Mouse (Mus musculus) neural tube, embryonic 14.5 days (tissue): ENCODE results near the gene Hddc2. TPM values are rescaled to one million over a fixed set of nuclear protein-coding genes. Genes with fewer than 3 reads are reported as not detected.
A peak's percentile ranks its signal among the peaks of the same experiment; 100 is the strongest.

Experiments used
- ATAC-seq: fragments of 200-750 bp; cut with Nextera tagmentation; 2 replicates; pipeline ENCODE4 v1.8.0; 2017; ENCODE audit warnings: low read depth, mild to moderate bottlenecking, moderate TSS enrichment, moderate library complexity
- H3K27ac ChIP-seq: fragments of 300-500 bp; sonication (generic); 2 replicates; pipeline ENCODE4 v1.5.1; 2014; ENCODE audit warnings: low read depth, mild to moderate bottlenecking, control low read depth, low read length, moderate library complexity, mixed read lengths
- H3K27me3 ChIP-seq: fragments of 300-500 bp; sonication (generic); 2 replicates; pipeline ENCODE4 v1.6.1; 2014; ENCODE audit warnings: low read length; ENCODE audit not compliant: control insufficient read depth, insufficient read depth
- H3K36me3 ChIP-seq: fragments of 300-500 bp; sonication (generic); 2 replicates; pipeline ENCODE4 v1.6.1; 2014; ENCODE audit warnings: low read length, mixed read lengths; ENCODE audit not compliant: control insufficient read depth, insufficient read depth
- H3K4me1 ChIP-seq: fragments of 300-500 bp; sonication (generic); 2 replicates; pipeline ENCODE4 v1.6.1; 2014; ENCODE audit warnings: low read length; ENCODE audit not compliant: control insufficient read depth, insufficient read depth
- H3K4me2 ChIP-seq: fragments of 300-500 bp; sonication (generic); 2 replicates; pipeline ENCODE4 v1.6.1; 2014; ENCODE audit warnings: mild to moderate bottlenecking, low read depth, low read length, control low read depth
- H3K4me3 ChIP-seq: fragments of 300-500 bp; sonication (generic); 2 replicates; pipeline ENCODE4 v1.5.1; 2014; ENCODE audit warnings: low read depth, low read length, control low read depth, mixed read lengths
- H3K9ac ChIP-seq: fragments of 300-500 bp; sonication (generic); replicated peaks from 2 replicates; pipeline ENCODE4 v1.6.1; 2014; ENCODE audit warnings: low read depth, mild to moderate bottlenecking, control low read depth, low read length, mixed read lengths
- H3K9me3 ChIP-seq: fragments of 300-500 bp; sonication (generic); 2 replicates; pipeline ENCODE4 v1.6.1; 2016; ENCODE audit warnings: low read length; ENCODE audit not compliant: control insufficient read depth
- WGBS: fragments of 180-500 bp; shearing (Covaris S2); extraction: QIAGEN DNeasy Blood & Tissue Kit; methylation state at CpG from one replicate; pipeline ENCODE4 v1.1.7; 2014; 5-methylcytosine and 5-hydroxymethylcytosine counted together
- polyA plus RNA-seq: library from polyadenylated mRNA; unstranded; fragments of >200 nt; fragmentation: Nextera tagmentation; extraction: Ambion mirVana; gene quantifications from 2 replicates; pipeline ENCODE4 v1.2.1, GENCODE M21; 2014

Hddc2 gene
- polyA plus RNA-seq, 1 experiment from 2014 or later = 67.4 TPM

GRCm38 (mm10) chr10:31298921-31299574 is 14.1 kb upstream of the Hddc2 start:
- H3K9ac ChIP-seq = no peak overlapping the region
- H3K27ac ChIP-seq = no peak overlapping the region
- no peak overlapping the region for H3K4me2 ChIP-seq
- no peaks in the 10 kb centered on the region for H3K4me1 ChIP-seq
- WGBS = 43% methylated on average over 6 of the region's 6 CpGs
- peak; percentile 75; the same call in 1 of the 2 replicates for ATAC-seq
- H3K9me3 ChIP-seq = no peaks in the 10 kb centered on the region
- H3K4me3 ChIP-seq = no peak overlapping the region
- H3K27me3 ChIP-seq = no peaks in the 10 kb centered on the region
- no peaks in the 10 kb centered on the region for H3K36me3 ChIP-seq

- 86% methylated on average over 1 of the region's 1 CpGs for WGBS
- H3K4me3 ChIP-seq = no peak overlapping the region
- no peaks in the 10 kb centered on the region for H3K4me1 ChIP-seq
- no peak overlapping the region for H3K27ac ChIP-seq
- no peak overlapping the region for H3K9ac ChIP-seq
- no peaks in the 10 kb centered on the region for H3K9me3 ChIP-seq
- ATAC-seq = no peak
- no peaks in the 10 kb centered on the region for H3K27me3 ChIP-seq
- H3K4me2 ChIP-seq = no peak overlapping the region
- no peaks in the 10 kb centered on the region for H3K36me3 ChIP-seq
Measured at GRCm38 (mm10) chr10:31300292-31300691, 12.9 kb upstream of the Hddc2 start.

- Histone ChIP-seq H3K27ac (no peak overlapping the region), H3K4me3 (no peak overlapping the region), H3K36me3 (no peaks in the 10 kb centered on the region), H3K4me1 (no peaks in the 10 kb centered on the region), H3K9me3 (no peaks in the 10 kb centered on the region), H3K4me2 (no peak overlapping the region), H3K9ac (no peak overlapping the region), H3K27me3 (no peaks in the 10 kb centered on the region)
- no peak for ATAC-seq
- WGBS = 97% methylated on average over 2 of the region's 2 CpGs
Measured at GRCm38 (mm10) chr10:31303446-31303845, 9.7 kb upstream of the Hddc2 start.

- H3K4me3 ChIP-seq = no peak overlapping the region
- H3K9me3 ChIP-seq = no peaks in the 10 kb centered on the region
- no peaks in the 10 kb centered on the region for H3K27me3 ChIP-seq
- H3K27ac ChIP-seq = no peak overlapping the region
- ATAC-seq = no peak
- WGBS = 21% methylated on average over 1 of the region's 1 CpGs
- no peak overlapping the region for H3K4me2 ChIP-seq
- H3K4me1 ChIP-seq = no peaks in the 10 kb centered on the region
- H3K36me3 ChIP-seq = no peaks in the 10 kb centered on the region
- no peak overlapping the region for H3K9ac ChIP-seq
Measured at GRCm38 (mm10) chr10:31307024-31307598, 6.1 kb upstream of the Hddc2 start.

GRCm38 (mm10) chr10:31318491-31318890 is 5.3 kb downstream of the Hddc2 start:
- ATAC-seq = no peak
- no peaks in the 10 kb centered on the region for H3K4me1 ChIP-seq
- no peak overlapping the region for H3K4me2 ChIP-seq
- peaks cover 2% of the 10 kb centered on the region; the same call in 1 of the 2 replicates for H3K36me3 ChIP-seq
- no peaks in the 10 kb centered on the region for H3K27me3 ChIP-seq
- H3K9me3 ChIP-seq = no peaks in the 10 kb centered on the region
- no peak overlapping the region for H3K9ac ChIP-seq
- no peak overlapping the region for H3K27ac ChIP-seq
- no peak overlapping the region for H3K4me3 ChIP-seq
- WGBS = 87% methylated on average over 5 of the region's 5 CpGs

GRCm38 (mm10) chr10:31329436-31329835 is 16.3 kb downstream of the Hddc2 start:
- Histone ChIP-seq H3K4me1 (no peaks in the 10 kb centered on the region), H3K27me3 (no peaks in the 10 kb centered on the region), H3K4me2 (no peak overlapping the region), H3K4me3 (no peak overlapping the region), H3K27ac (no peak overlapping the region), H3K36me3 (no peaks in the 10 kb centered on the region), H3K9me3 (no peaks in the 10 kb centered on the region), H3K9ac (no peak overlapping the region)
- no peak for ATAC-seq
- 81% methylated on average over 1 of the region's 1 CpGs for whole genome bisulfite sequencing

- Histone ChIP-seq H3K9me3 (no peaks in the 10 kb centered on the region), H3K27me3 (no peaks in the 10 kb centered on the region), H3K27ac (no peak overlapping the region), H3K4me1 (no peaks in the 10 kb centered on the region), H3K36me3 (no peaks in the 10 kb centered on the region), H3K4me3 (no peak overlapping the region), H3K4me2 (no peak overlapping the region), H3K9ac (no peak overlapping the region)
- ATAC-seq = no peak
- 97% methylated on average over 3 of the region's 3 CpGs for WGBS
Measured at GRCm38 (mm10) chr10:31330286-31330962, 17.2 kb downstream of the Hddc2 start.

GRCm38 (mm10) chr10:31331225-31331775 is 18.1 kb downstream of the Hddc2 start:
- ATAC-seq = peak; percentile 54
- H3K9me3 ChIP-seq = no peaks in the 10 kb centered on the region
- H3K27me3 ChIP-seq = no peaks in the 10 kb centered on the region
- no peak overlapping the region for H3K4me3 ChIP-seq
- H3K4me2 ChIP-seq = no peak overlapping the region
- no peaks in the 10 kb centered on the region for H3K36me3 ChIP-seq
- H3K27ac ChIP-seq = no peak overlapping the region
- H3K4me1 ChIP-seq = no peaks in the 10 kb centered on the region
- WGBS = 87% methylated on average over 4 of the region's 4 CpGs
- H3K9ac ChIP-seq = no peak overlapping the region

- H3K4me2 ChIP-seq = no peak overlapping the region
- H3K4me1 ChIP-seq = no peaks in the 10 kb centered on the region
- no peak overlapping the region for H3K4me3 ChIP-seq
- no peak overlapping the region for H3K9ac ChIP-seq
- H3K27me3 ChIP-seq = no peaks in the 10 kb centered on the region
- H3K36me3 ChIP-seq = no peaks in the 10 kb centered on the region
- H3K9me3 ChIP-seq = no peaks in the 10 kb centered on the region
- ATAC-seq = no peak
- WGBS = 94% methylated on average over 5 of the region's 5 CpGs
- H3K27ac ChIP-seq = no peak overlapping the region
Measured at GRCm38 (mm10) chr10:31336432-31336831, 23.2 kb downstream of the Hddc2 start.
